Mouse (Mus musculus): ENCODE data around the gene Lpp.

The Lpp gene

GRCm38 (mm10) chr16:24435115-24435553, 41.8 kb downstream of the Lpp start:
- DNase-seq (ENCODE audit: low spot score), result no peak

GRCm38 (mm10) chr16:24438438-24438837, 45.1 kb downstream of the Lpp start:
- no peak for DNase-seq (ENCODE audit: low spot score)

DNA sequence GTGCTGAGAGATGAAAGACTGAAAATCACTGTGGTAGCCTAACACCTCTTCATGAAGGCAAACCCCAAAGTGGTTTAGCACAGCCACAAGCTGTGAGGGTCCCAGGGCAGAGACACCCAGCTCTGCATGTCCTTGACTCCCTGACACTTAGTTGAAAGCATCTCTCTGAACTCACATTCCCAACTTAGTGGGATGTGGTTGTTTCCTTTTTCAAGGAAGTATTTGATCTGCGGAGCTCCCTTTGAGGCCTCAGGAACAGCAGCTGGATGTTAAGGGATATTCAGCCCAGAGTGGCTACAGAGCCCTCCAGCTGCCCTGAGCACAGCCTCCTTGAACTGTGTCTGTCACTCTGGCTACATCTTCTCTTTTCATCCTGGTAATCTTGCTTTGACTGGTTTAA, 48.0 kb downstream of the Lpp start:
- no peak for DNase-seq (ENCODE audit: low spot score)

GRCm38 (mm10) chr16:24442500-24443122, 49.3 kb downstream of the Lpp start:
- DNase-seq (ENCODE audit: low spot score), result no peak

DNA sequence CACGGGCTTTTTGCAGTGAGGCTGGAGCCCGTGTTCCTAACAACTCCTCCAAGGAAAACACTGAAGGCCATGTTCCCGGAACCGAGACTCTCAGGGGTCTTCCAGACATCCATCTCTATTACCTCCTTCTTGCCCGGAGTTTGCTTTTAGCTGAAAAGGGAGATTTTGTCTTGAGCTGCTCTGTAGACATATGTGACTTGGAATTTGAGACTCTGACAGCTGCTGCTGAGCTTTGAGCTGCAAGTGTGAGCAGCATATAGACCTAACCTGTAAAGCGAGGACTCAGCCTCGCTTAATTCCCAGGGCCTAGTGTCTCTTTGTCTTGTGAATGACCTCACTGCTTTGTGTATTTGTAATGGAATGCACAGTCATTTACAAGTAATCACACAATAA, 49.8 kb downstream of the Lpp start:
- no peak for DNase-seq (ENCODE audit: low spot score)

- no peak for DNase-seq (ENCODE audit: low spot score)
Measured at GRCm38 (mm10) chr16:24443555-24443954, 50.2 kb downstream of the Lpp start.

DNA sequence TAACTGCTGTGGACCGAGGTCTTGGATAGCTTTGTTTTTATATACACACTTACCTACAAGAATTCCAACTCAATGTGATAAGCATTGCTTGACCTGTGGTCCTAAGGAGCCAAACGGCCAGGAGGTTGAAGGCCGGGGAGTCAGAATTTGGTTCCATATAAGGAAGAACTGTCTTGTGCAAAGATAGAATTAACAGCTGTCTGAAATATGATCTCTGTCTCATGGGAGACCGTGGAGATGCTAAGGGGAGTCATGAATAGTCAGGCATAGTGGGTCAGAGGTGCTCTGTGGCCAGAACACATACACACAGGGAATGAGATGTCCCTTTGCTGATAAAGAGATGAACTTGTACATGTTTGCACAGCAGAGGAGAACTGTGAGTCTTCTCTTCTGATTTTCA, 51.5 kb downstream of the Lpp start:
- no peak for DNase-seq (ENCODE audit: low spot score)

DNA sequence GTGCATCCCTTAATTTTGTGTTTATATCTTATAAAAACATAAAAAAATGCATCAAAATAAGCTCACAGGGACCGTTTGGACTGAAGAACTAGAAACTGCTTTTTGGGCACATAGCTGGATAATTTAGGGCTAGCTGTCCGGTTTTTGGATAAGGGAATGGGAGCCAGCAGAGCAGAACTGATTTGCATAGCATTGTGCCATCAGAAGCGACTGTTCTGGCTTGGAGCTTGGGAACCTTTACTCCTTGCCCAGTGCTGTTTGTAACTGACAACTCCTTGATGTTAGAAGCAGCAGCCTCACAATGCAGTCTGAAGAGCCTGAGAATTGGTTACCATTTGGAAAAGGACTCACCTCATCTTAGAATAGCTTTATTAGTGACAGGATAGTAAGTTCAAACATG, 52.2 kb downstream of the Lpp start:
- no peak for DNase-seq (ENCODE audit: low spot score)

DNA sequence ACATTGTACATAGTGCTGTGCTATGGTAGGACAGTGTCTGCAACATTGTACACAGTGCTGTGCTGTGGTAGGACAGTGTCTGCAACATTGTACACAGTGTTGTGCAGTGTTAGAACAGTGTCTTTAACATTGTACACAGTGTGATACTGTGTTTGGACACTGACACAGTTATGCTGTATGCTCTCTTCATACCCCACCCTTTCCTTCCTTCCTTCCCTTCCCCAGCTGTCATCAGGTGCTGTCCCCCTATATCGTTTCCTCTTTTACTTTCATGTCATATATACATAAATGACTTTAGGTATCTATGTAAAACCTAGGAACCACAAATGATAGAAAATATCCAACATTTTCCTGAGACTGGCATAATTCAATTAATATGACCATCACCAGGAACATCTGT, 53.1 kb downstream of the Lpp start:
- no peak for DNase-seq (ENCODE audit: low spot score)

GRCm38 (mm10) chr16:24447666-24448492, 54.6 kb downstream of the Lpp start:
- DNase-seq (ENCODE audit: low spot score), result no peak

DNA sequence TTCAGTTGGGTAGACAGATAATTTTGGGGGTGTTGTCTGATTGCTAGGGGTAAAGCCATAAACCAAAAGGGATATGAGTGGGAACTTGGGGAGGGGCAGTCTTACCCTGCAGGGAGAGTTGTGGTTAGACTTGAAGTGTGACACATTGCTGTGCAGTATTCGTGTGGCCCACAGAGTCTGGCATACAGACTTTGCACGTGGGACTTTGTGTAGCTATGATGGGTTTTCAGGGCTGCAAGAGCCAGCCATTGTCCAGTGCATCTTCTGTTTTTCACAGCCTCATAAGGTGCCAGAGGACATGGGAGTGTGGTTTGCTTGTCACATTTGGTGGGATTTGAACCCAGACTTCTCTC, 55.2 kb downstream of the Lpp start:
- DNase-seq (ENCODE audit: low spot score), result no peak

DNA sequence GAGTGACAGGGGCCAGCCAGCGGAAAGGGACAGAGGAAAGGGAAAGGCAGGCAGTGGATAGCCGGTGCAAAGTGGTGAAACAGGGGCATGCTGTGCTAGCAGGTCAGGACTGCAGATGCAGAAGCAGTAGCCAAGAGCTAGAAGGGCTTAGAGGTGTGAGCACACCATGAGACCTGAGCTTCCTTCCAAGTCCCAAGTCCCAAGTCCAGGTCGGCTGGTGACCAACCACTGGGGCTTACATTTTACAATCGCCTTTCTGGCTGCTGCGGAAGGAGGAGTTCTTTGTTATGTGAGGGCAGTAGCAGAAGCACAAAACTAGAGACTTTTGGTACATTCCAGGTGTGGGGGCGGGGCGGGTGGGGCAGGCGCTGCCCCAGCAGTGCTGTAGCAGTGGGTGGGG, 56.5 kb downstream of the Lpp start:
- peak; percentile 47 for DNase-seq (ENCODE audit: low spot score)

GRCm38 (mm10) chr16:24450256-24450655, 56.9 kb downstream of the Lpp start:
- no peak for DNase-seq (ENCODE audit: low spot score)

- DNase-seq (ENCODE audit: low spot score), result no peak
Measured at GRCm38 (mm10) chr16:24451123-24451522, 57.8 kb downstream of the Lpp start.

DNA sequence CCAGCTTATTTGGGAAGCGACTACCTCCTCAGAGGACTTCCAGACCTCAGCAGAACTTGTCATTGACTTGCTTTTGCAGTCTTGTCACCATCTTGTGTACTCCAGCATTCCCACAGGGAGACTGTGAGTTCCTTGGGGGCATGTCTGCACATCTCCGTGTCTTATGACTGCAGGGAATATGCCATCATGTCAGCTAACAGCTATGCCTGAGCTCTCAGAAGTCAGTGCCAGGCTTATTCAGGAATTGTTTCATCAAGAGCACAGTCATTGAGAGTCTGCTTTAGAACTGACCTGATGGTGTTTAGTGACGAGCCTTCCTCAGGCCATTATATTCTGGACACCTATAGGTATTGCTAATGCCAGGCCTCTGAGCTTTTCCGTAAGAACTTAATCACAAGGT, 60.2 kb downstream of the Lpp start:
- DNase-seq (ENCODE audit: low spot score), result no peak

GRCm38 (mm10) chr16:24454493-24454892, 61.2 kb downstream of the Lpp start:
- no peak for DNase-seq (ENCODE audit: low spot score)

DNA sequence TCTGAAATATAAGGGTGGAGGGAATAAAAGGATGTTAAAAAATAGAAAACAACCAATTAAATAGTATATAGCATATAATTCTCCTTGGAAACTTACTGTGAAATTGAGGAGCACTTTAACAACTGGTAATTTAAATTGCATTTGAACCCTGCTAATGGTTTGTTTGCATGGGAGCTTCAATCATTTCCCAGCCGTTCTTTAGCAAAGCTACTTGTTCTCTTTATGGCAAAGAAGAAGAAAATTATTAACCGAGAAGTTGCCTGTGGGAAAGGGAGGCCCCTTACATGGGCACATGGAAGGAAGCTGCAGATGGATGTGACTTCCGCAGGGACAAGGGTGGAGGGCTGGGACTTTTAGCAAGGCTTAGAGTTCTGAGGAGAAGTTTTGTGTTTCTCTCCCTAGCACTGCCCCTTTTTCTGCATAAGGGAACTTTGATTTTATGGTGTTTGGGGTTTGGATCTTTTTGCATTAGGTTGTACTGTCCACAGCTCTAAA, 62.1 kb downstream of the Lpp start:
- DNase-seq (ENCODE audit: low spot score), result no peak

DNA sequence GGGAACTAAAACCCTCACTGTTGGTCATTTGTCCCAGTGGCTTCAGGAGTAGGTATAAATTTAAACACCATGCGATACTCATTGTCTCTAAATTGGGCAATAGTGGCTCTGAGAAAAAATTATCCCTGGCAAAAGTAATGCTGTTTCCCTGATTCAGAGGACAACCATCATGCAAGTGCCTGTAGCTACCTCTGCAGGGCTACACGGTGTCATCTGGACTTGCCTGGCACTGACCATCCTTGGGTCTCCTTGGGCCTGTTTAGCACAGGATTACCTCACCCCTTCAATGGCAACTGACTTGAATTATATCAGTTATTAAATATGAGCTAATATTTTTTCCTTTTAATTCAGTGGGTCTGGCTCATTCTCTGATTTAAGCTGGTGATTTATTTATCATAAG, 70.5 kb downstream of the Lpp start:
- DNase-seq (ENCODE audit: low spot score), result no peak

DNA sequence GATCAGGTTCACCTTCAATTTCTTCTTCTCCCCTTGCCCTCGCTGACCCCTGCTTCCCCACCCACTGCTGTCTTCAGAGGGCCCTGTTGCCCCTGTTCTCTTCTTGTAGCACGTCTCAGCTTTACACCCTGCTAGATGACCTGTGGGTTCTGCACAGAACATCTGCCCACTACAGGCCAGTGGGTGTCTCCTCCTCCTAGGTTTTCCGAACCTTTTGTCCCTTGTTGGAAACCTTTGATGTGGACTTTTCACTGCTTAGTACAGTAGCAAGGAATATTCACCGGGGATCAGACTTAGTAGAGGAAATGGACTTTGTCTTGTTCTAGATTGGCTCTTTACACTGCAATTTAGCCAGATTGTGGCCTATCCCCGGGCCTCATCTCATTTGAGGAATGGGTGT, 71.1 kb downstream of the Lpp start:
- no peak for DNase-seq (ENCODE audit: low spot score)

DNA sequence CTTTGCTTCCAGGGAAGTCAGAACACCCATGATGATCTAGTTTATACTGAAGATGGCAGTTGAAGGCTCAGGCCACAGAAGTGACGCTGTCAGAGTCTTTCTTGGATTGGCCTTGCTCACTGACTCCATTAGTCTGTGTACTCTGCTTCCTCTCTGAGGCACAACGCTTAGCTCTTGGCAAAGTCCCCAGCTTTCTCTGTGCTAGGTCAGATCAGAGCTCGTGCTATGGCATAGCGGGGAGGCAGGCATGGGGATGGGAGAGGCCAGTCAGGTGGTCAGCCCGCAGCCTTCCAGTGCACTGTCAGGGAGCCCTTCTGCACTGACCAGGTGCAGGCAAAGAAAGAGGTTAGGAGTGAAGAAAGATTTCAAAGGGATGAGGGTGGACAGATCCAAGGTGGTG, 72.3 kb downstream of the Lpp start:
- DNase-seq (ENCODE audit: low spot score), result no peak

GRCm38 (mm10) chr16:24467544-24468290, 74.4 kb downstream of the Lpp start:
- no peak for DNase-seq (ENCODE audit: low spot score)

- DNase-seq (ENCODE audit: low spot score), result no peak
Measured at GRCm38 (mm10) chr16:24469313-24469712, 76.0 kb downstream of the Lpp start.

GRCm38 (mm10) chr16:24470601-24471000, 77.3 kb downstream of the Lpp start:
- DNase-seq (ENCODE audit: low spot score), result no peak
